Mouse (Mus musculus): ENCODE measurements around the gene Cklf. TPM values are rescaled to one million over a fixed set of nuclear protein-coding genes. Genes with fewer than 3 reads are reported as not detected.

Cklf gene
- total and polyA plus RNA-seq, 3 experiments: 20.7 to 38.8 (median 29.7) TPM

GRCm38 (mm10) chr8:104239418-104239861 is 11.2 kb upstream of the Cklf start:
- no peaks in the 10 kb centered on the region for H3K4me1 ChIP-seq (ENCODE audit: control insufficient read depth in 1 of 2, insufficient read depth in 2 of 2)
- no peaks in the 10 kb centered on the region for H3K79me2 ChIP-seq (replicated peaks; ENCODE audit: control insufficient read depth, extremely low read depth, insufficient read depth, poor library complexity, severe bottlenecking)
- no peak for TF ChIP-seq JUND (conservative IDR thresholded peaks at IDR 0.05; ENCODE audit: low read depth, low read length)
- no peak for TF ChIP-seq ZKSCAN1 (IDR thresholded peaks at IDR 0.05; ENCODE audit: borderline replicate concordance, low read depth, low read length)
- TF ChIP-seq NELFE (IDR thresholded peaks at IDR 0.05; ENCODE audit: low read depth, low read length): no peak
- no peak for TF ChIP-seq MAX (IDR thresholded peaks at IDR 0.05; ENCODE audit: low read length)
- TF ChIP-seq RAD21 (IDR thresholded peaks at IDR 0.05; ENCODE audit: low read depth, low read length): no peak
- TF ChIP-seq CHD1 (IDR thresholded peaks at IDR 0.05; ENCODE audit: low read depth, low read length): no peak
- TF ChIP-seq ETS1 (conservative IDR thresholded peaks at IDR 0.05; ENCODE audit: low read depth, low read length): no peak
- TF ChIP-seq GABPA (IDR thresholded peaks at IDR 0.05; ENCODE audit: insufficient replicate concordance, low read depth, low read length): no peak
- TF ChIP-seq EP300 (IDR thresholded peaks at IDR 0.05; ENCODE audit: low read length): no peak
- no peak for TF ChIP-seq MEF2A (IDR thresholded peaks at IDR 0.05; ENCODE audit: borderline replicate concordance, low read depth, low read length)
- no peak for TF ChIP-seq TBP (conservative IDR thresholded peaks at IDR 0.05; ENCODE audit: low read depth, low read length)
- no peak for TF ChIP-seq USF1 (IDR thresholded peaks at IDR 0.05; ENCODE audit: low read depth, low read length)
- no peak for TF ChIP-seq JUN (IDR thresholded peaks at IDR 0.05; ENCODE audit: insufficient read depth, low read depth, low read length)
- no peak for TF ChIP-seq BHLHE40 (IDR thresholded peaks at IDR 0.05; ENCODE audit: low read depth, low read length)
- TF ChIP-seq NRF1 (IDR thresholded peaks at IDR 0.05; ENCODE audit: low read depth, low read length): no peak
- no peak for TF ChIP-seq ZC3H11A (IDR thresholded peaks at IDR 0.05; ENCODE audit: low read depth, low read length)
- TF ChIP-seq SMC3 (IDR thresholded peaks at IDR 0.05; ENCODE audit: low read depth, low read length): no peak
- TF ChIP-seq SIN3A (IDR thresholded peaks at IDR 0.05; ENCODE audit: low read length): no peak
- TF ChIP-seq IRF4 (IDR thresholded peaks at IDR 0.05; ENCODE audit: low read depth, low read length): no peak
- H3K4me2 ChIP-seq (ENCODE audit: insufficient read depth, low read depth, poor library complexity, severe bottlenecking): no peak overlapping the region
- in situ Hi-C loops (cut with MboI; ENCODE audit: low pct_ligation_motif_present, low pct_unique_long_range_greater_than_20kb, low sequenced_read_pairs): no loop called here
- peaks cover 61 to 94% of the 10 kb centered on the region in 2 experiments for H3K36me3 ChIP-seq (replicated peaks in 1 of 2; ENCODE audit: control insufficient read depth in 1 of 2, insufficient read depth in 1 of 2, low read length in 1 of 2)
- no peaks in the 10 kb centered on the region for H3K9me3 ChIP-seq (replicated peaks; ENCODE audit: low read length)
- no peak for DNase-seq (ENCODE audit: extremely low read depth)
- H3K27ac ChIP-seq (ENCODE audit: insufficient read depth, low read depth): no peak overlapping the region
- H3K27me3 ChIP-seq (replicated peaks): no peaks in the 10 kb centered on the region
- H3K9ac ChIP-seq (ENCODE audit: insufficient read depth, low read depth): no peak overlapping the region
- dilution Hi-C loops (cut with MboI; ENCODE audit: extremely low pct_ligation_motif_present, extremely low pct_unique_long_range_greater_than_20kb, low sequenced_read_pairs): no loop called here
- H3K4me3 ChIP-seq (replicated peaks in 1 of 3; ENCODE audit: low read depth in 2 of 3, low read length in 2 of 3, poor library complexity in 1 of 3): no peak overlapping the region

- dilution Hi-C loops (cut with MboI; ENCODE audit: extremely low pct_ligation_motif_present, extremely low pct_unique_long_range_greater_than_20kb, low sequenced_read_pairs) (no loop called here), in situ Hi-C loops (cut with MboI; ENCODE audit: low pct_ligation_motif_present, low pct_unique_long_range_greater_than_20kb, low sequenced_read_pairs) (loop anchor here (10.0 kb wide), 1 partner anchor 93 kb away; the partner anchor contains the start of gene Cmtm3)
- peaks cover 4 to 15% of the 10 kb centered on the region in 2 experiments for H3K4me1 ChIP-seq (ENCODE audit: control insufficient read depth in 1 of 2, insufficient read depth in 2 of 2)
- DNase-seq (ENCODE audit: extremely low read depth): no peak
- H3K36me3 ChIP-seq (replicated peaks in 1 of 2; ENCODE audit: control insufficient read depth in 1 of 2, insufficient read depth in 1 of 2, low read length in 1 of 2): peaks cover 44 to 74% of the 10 kb centered on the region in 2 experiments
- no peak overlapping the region for H3K4me2 ChIP-seq (ENCODE audit: insufficient read depth, low read depth, poor library complexity, severe bottlenecking)
- no peak overlapping the region for H3K9ac ChIP-seq (ENCODE audit: insufficient read depth, low read depth)
- H3K79me2 ChIP-seq (replicated peaks; ENCODE audit: control insufficient read depth, extremely low read depth, insufficient read depth, poor library complexity, severe bottlenecking): no peaks in the 10 kb centered on the region
- no peak overlapping the region for H3K4me3 ChIP-seq (replicated peaks in 1 of 3; ENCODE audit: low read depth in 2 of 3, low read length in 2 of 3, poor library complexity in 1 of 3)
- no peaks in the 10 kb centered on the region for H3K9me3 ChIP-seq (replicated peaks; ENCODE audit: low read length)
- H3K27me3 ChIP-seq (replicated peaks): no peaks in the 10 kb centered on the region
- H3K27ac ChIP-seq (ENCODE audit: insufficient read depth, low read depth): no peak overlapping the region
- TF ChIP-seq IRF4 (IDR thresholded peaks at IDR 0.05; ENCODE audit: low read depth, low read length): no peak
- TF ChIP-seq USF2 (conservative IDR thresholded peaks at IDR 0.05; ENCODE audit: low read depth, low read length): no peak
- TF ChIP-seq RAD21 (IDR thresholded peaks at IDR 0.05; ENCODE audit: low read depth, low read length): no peak
- no peak for TF ChIP-seq SMC3 (IDR thresholded peaks at IDR 0.05; ENCODE audit: low read depth, low read length)
- no peak for TF ChIP-seq MXI1 (IDR thresholded peaks at IDR 0.05; ENCODE audit: low read depth, low read length)
- no peak for TF ChIP-seq ELF1 (IDR thresholded peaks at IDR 0.05; ENCODE audit: low read depth, low read length)
- TF ChIP-seq EP300 (IDR thresholded peaks at IDR 0.05; ENCODE audit: low read length): no peak
- TF ChIP-seq CTCF (conservative IDR thresholded peaks at IDR 0.05 in 1 of 2, IDR thresholded peaks at IDR 0.05 in 1 of 2; ENCODE audit: low read depth in 2 of 2, low read length in 2 of 2): no peak
- no peak for TF ChIP-seq HCFC1 (IDR thresholded peaks at IDR 0.05; ENCODE audit: low read depth, low read length)
- TF ChIP-seq MEF2A (IDR thresholded peaks at IDR 0.05; ENCODE audit: borderline replicate concordance, low read depth, low read length): no peak
- no peak for TF ChIP-seq MAZ (IDR thresholded peaks at IDR 0.05; ENCODE audit: low read depth, low read length)
- TF ChIP-seq CHD2 (IDR thresholded peaks at IDR 0.05; ENCODE audit: low read length): no peak
- TF ChIP-seq JUND (conservative IDR thresholded peaks at IDR 0.05; ENCODE audit: low read depth, low read length): no peak
Measured at GRCm38 (mm10) chr8:104242038-104242644, 8.5 kb upstream of the Cklf start.

All from CH12.LX (cell line).